Mouse (Mus musculus) ovary, adult 2 months (tissue): Measurements from ENCODE around the gene Olfr995. TPM values are rescaled to one million over a fixed set of nuclear protein-coding genes. Genes with fewer than 3 reads are reported as not detected.

Source experiments
- polyA plus RNA-seq: library from polyadenylated mRNA; depleted of rRNA; stranded (reverse); fragments of >200 nt; gene quantifications from 2 replicates; pipeline ENCODE4 v1.2.3, GENCODE M21; 2012; rRNA removed

Gene Olfr995
- polyA plus RNA-seq: not detected in 2 replicates

GRCm38 (mm10) chr2:85443539-85443938 lies at the start of gene Olfr995:
Olfr995 (minus strand) TSS chr2:85443639.

GRCm38 (mm10) chr2:85436351-85436750 lies 7.1 kb downstream of the Olfr995 start, which contains the start of gene Olfr994:
Olfr994 (minus strand) TSS chr2:85436451.

GRCm38 (mm10) chr2:85414777-85415176 lies 28.7 kb downstream of the Olfr995 start, which contains the start of gene Olfr993:
Olfr993 (minus strand) TSS chr2:85414877.

GRCm38 (mm10) chr2:85409369-85409768 lies 34.1 kb downstream of the Olfr995 start, which contains the start of gene Olfr992:
Olfr992 (minus strand) TSS chr2:85409469.

Other genes with a start within 250 kb of the Olfr995 start
- gene Lrrc55, start 246.4 kb downstream of the Olfr995 start, polyA plus RNA-seq: 3.6 and 4.4 TPM in 2 replicates
- not detected in 2 replicates for gene Olfr987, start 104.3 kb downstream of the Olfr995 start, polyA plus RNA-seq
- not detected in 2 replicates for gene Olfr988, start 80.4 kb downstream of the Olfr995 start, polyA plus RNA-seq
- not detected in 2 replicates for gene Olfr992, start 34.2 kb downstream of the Olfr995 start, polyA plus RNA-seq
- not detected in 2 replicates for gene Olfr993, start 28.8 kb downstream of the Olfr995 start, polyA plus RNA-seq
- gene Olfr994, start 7.2 kb downstream of the Olfr995 start, polyA plus RNA-seq: not detected in 2 replicates
- gene 4833423E24Rik, start 75.4 kb upstream of the Olfr995 start, polyA plus RNA-seq: 6.7 and 7.1 TPM in 2 replicates
- gene Olfr996, start 135.6 kb upstream of the Olfr995 start, polyA plus RNA-seq: not detected in 2 replicates
- gene Olfr998, start 145.3 kb upstream of the Olfr995 start, polyA plus RNA-seq: not detected in 2 replicates
- not detected in 2 replicates for gene Olfr1000, start 168.3 kb upstream of the Olfr995 start, polyA plus RNA-seq
- gene Olfr1002, start 207.1 kb upstream of the Olfr995 start, polyA plus RNA-seq: not detected in 2 replicates
- gene Olfr154, start 220.8 kb upstream of the Olfr995 start, polyA plus RNA-seq: not detected in 2 replicates
- gene Olfr1006, start 235.1 kb upstream of the Olfr995 start, polyA plus RNA-seq: not detected in 2 replicates
- not detected in 2 replicates for gene Olfr1008, start 245.8 kb upstream of the Olfr995 start, polyA plus RNA-seq